Mouse (Mus musculus) lung, adult 2 months (tissue): ENCODE results near the gene Gm2042.
"Not testable (repeated sequence)": the region's sequence is repeated elsewhere in the genome, so short reads cannot be mapped to it uniquely, and the experiment has no call there.

Experiments used
- CTCF ChIP-seq: fragments of 200-500 bp; IDR thresholded peaks from 2 replicates; pipeline ENCODE4 v1.5.1; 2011; ENCODE audit warnings: mild to moderate bottlenecking, low read length, control low read depth; ENCODE audit not compliant: insufficient read depth
- POLR2A ChIP-seq: fragments of 200-500 bp; IDR thresholded peaks from 2 replicates; pipeline ENCODE4 v1.6.1; 2011; ENCODE audit warnings: low read depth, mild to moderate bottlenecking, control low read depth, low read length, borderline replicate concordance; ENCODE audit errors: extremely low read depth

DNA sequence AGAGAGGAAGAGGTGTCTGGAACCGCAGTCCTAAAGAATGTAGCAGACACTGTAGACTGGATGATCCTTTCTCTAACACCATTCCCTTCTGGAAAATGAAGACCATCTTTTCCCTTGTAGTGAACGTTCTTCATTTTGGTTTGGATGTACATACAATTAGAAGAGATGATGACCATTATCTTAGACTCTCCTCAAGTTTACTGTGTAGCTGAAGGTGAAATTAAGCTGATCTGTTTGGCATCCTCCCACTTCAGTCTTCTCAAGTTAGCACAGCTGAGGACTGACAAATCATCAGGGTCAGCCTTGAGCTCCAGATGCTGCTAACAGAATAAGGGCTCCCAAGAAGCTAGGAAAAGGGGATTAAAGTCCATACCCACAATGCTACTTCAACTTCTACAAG, at the start of gene Gm2042:
- TF ChIP-seq CTCF, POLR2A: not testable (repeated sequence)
